Mouse (Mus musculus) spleen, adult 2 months (tissue): ENCODE data around the gene Mrpl1.

ENCODE experiments used
- CTCF ChIP-seq: fragments of 200-500 bp; IDR thresholded peaks from 2 replicates; pipeline ENCODE4 v1.5.1; 2011; ENCODE audit warnings: mild to moderate bottlenecking, inconsistent platforms; ENCODE audit not compliant: insufficient read depth, insufficient read length, insufficient replicate concordance; ENCODE audit errors: extremely low read depth
- POLR2A ChIP-seq: fragments of 200-500 bp; IDR thresholded peaks from 2 replicates; pipeline ENCODE4 v1.6.1; 2011; ENCODE audit warnings: low read depth, low read length, inconsistent platforms

DNA sequence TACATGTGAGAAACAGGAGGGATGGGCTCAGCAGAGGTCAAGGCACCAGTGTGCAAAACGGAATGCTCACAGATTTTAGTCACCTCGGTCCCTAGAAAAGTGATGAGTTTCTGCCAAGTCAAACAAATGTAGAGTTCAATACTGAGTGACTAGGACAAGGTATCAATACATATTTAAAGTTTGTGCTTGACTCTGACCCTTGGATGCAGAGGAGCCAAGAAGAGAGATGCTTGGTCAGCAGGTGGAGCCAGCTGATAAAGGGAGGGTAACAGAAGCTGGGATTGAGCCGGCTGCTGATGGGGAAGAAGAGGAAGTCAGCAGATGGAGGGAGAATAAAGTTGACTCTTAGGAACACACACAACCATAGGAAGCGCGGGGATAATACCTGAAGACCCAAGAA lies 97.5 kb downstream of the Mrpl1 start:
- no peak for TF ChIP-seq POLR2A
- TF ChIP-seq CTCF, result no peak
